Mouse (Mus musculus): ENCODE results near the gene Gm49366. TPM values are rescaled to one million over a fixed set of nuclear protein-coding genes. Genes with fewer than 3 reads are reported as not detected.

Gene Gm49366
- polyA plus RNA-seq (2015; fragmentation: Nextera tagmentation; extraction: Ambion mirVana), result not detected in 2 replicates

GRCm38 (mm10) chr12:84038691-84039111 lies at the start of gene Gm49366:
TSS of gene Gm49366 (plus strand) at chr12:84038935.

GRCm38 (mm10) chr12:84009171-84009965 lies 29.4 kb upstream of the Gm49366 start, which contains the start of gene Acot1:
TSS of gene Acot1 (plus strand) at chr12:84009490.

GRCm38 (mm10) chr12:84038241-84038640 lies 494 bp upstream of the Gm49366 start, which contains the start of gene Acot4:
TSS of gene Acot4 (plus strand) at chr12:84038379.

GRCm38 (mm10) chr12:84051937-84052474 lies 13.3 kb downstream of the Gm49366 start, which contains the start of gene Acot3:
TSS of gene Acot3 (plus strand) at chr12:84052144.

GRCm38 (mm10) chr12:84068986-84069385 lies 30.3 kb downstream of the Gm49366 start, which contains the start of gene Acot5:
TSS of gene Acot5 (plus strand) at chr12:84069325.

GRCm38 (mm10) chr12:84100604-84101492 lies 62.1 kb downstream of the Gm49366 start, which contains the start of gene Acot6:
TSS of gene Acot6 (plus strand) at chr12:84100654.

Other genes with a start within 250 kb of the Gm49366 start
- 13.6 and 14.2 TPM in 2 replicates for gene Numb, start 117.0 kb upstream of the Gm49366 start, polyA plus RNA-seq (2015; fragmentation: Nextera tagmentation; extraction: Ambion mirVana)
- 3.3 and 4.5 TPM in 2 replicates for gene Riox1, start 88.3 kb upstream of the Gm49366 start, polyA plus RNA-seq (2015; fragmentation: Nextera tagmentation; extraction: Ambion mirVana)
- not detected in 2 replicates for gene Heatr4, start 54.1 kb upstream of the Gm49366 start, polyA plus RNA-seq (2015; fragmentation: Nextera tagmentation; extraction: Ambion mirVana)
- 70.7 and 99.4 TPM in 2 replicates for gene Acot2, start 51.1 kb upstream of the Gm49366 start, polyA plus RNA-seq (2015; fragmentation: Nextera tagmentation; extraction: Ambion mirVana)
- 38.2 and 41.2 TPM in 2 replicates for gene Acot1, start 29.4 kb upstream of the Gm49366 start, polyA plus RNA-seq (2015; fragmentation: Nextera tagmentation; extraction: Ambion mirVana)
- gene Acot4, start 556 bp upstream of the Gm49366 start, polyA plus RNA-seq (2015; fragmentation: Nextera tagmentation; extraction: Ambion mirVana), result 0.67 and 2.2 TPM in 2 replicates
- 0.14 and 0.78 TPM in 2 replicates for gene Acot3, start 13.2 kb downstream of the Gm49366 start, polyA plus RNA-seq (2015; fragmentation: Nextera tagmentation; extraction: Ambion mirVana)
- 0.14 and 1.3 TPM in 2 replicates for gene Acot5, start 30.4 kb downstream of the Gm49366 start, polyA plus RNA-seq (2015; fragmentation: Nextera tagmentation; extraction: Ambion mirVana)
- gene Acot6, start 61.7 kb downstream of the Gm49366 start, polyA plus RNA-seq (2015; fragmentation: Nextera tagmentation; extraction: Ambion mirVana), result 1.7 and 1.9 TPM in 2 replicates
- gene Dnal1, start 75.4 kb downstream of the Gm49366 start, polyA plus RNA-seq (2015; fragmentation: Nextera tagmentation; extraction: Ambion mirVana), result 2.4 and 3.0 TPM in 2 replicates
- 0.23 and 0.26 TPM in 2 replicates for gene Pnma1, start 109.6 kb downstream of the Gm49366 start, polyA plus RNA-seq (2015; fragmentation: Nextera tagmentation; extraction: Ambion mirVana)
- 4.9 and 5.7 TPM in 2 replicates for gene Elmsan1, start 179.9 kb downstream of the Gm49366 start, polyA plus RNA-seq (2015; fragmentation: Nextera tagmentation; extraction: Ambion mirVana)
- 64.0 and 72.2 TPM in 2 replicates for gene Ptgr2, start 246.3 kb downstream of the Gm49366 start, polyA plus RNA-seq (2015; fragmentation: Nextera tagmentation; extraction: Ambion mirVana)

Measured in skeletal muscle tissue, postnatal 0 days (tissue).